Mouse (Mus musculus): ENCODE measurements around the gene Bglap2.
"Not testable (repeated sequence)": the region's sequence is repeated elsewhere in the genome, so short reads cannot be mapped to it uniquely, and the experiment has no call there.

The Bglap2 gene

DNA sequence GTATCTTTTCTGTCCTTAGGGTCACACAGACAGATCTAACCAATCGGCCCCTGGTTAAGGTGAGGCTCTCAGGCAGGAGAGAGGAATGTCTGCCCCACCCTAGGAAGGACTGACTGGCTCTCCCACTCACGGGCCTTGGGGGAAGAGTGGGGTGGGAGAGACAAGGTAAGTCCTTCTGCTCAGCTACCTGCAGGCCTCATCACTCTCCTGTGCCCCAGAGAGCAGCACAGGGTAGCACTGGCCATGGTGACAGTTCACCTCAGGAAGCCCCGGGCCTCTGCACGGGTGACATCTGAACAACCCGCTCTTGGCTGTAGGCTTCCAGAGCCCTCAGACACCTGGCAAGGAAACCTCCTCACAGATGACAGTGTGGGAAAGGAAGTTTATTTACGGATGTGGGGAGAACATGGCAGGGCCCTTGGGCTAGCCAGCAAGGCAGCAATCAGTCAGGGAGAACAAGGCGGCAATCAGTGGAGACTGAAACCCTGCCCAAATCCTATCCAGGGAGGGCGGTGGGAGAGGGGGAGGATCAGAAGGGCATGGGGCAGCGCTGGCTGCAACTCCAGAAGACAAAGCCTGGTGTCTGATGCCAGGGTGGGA lies 15.4 kb upstream of the Bglap2 start:
- peak in 1 of 2 experiments; percentile 51 for DNase-seq (ENCODE audit: low spot score in 2 of 2)

DNA sequence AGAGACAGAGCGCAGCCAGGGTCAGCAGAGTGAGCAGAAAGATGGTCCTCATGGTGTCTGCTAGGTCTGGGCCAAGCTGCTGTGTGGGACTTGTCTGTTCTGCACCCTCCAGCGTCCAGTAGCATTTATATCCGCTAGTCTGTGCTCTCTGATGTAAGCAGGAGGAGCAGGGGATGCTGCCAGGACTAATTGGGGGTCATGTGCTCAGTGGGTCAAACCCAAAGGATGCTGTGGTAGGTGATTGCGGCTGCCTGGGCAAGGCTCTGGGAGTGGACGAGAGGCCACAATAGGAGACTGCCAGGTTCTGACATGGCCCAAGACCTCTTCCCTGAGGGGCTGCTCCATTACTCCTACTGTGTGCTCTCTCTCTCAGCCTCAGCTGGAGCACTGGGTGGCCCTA lies 5.9 kb upstream of the Bglap2 start, which contains the start of gene Bglap:
Gene Bglap (minus strand): TSS at position 101 of the 400 bp plus-strand sequence.
- DNase-seq (ENCODE audit: low spot score in 2 of 2): no peak

DNA sequence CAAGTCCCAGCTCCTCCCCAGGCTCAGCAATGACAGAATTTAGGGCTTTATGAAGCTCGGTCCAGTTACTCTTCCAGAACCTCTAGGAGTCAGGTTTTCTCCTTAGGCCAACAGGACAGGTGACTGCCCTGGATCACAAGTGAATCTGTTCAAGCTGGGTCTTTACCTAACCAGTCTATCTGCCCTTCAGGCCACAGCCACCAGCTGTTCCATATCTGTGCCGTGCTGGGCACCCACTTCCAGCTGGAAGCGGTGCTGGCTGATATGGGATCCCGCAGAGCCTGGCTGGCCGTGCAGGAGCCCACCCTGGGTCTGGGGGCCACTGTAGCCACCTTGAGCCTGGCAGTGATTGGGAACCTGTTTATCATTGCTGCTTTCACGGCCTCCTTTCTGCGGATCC lies 3.9 kb upstream of the Bglap2 start:
- DNase-seq (ENCODE audit: low spot score in 2 of 2): not testable (repeated sequence)

DNA sequence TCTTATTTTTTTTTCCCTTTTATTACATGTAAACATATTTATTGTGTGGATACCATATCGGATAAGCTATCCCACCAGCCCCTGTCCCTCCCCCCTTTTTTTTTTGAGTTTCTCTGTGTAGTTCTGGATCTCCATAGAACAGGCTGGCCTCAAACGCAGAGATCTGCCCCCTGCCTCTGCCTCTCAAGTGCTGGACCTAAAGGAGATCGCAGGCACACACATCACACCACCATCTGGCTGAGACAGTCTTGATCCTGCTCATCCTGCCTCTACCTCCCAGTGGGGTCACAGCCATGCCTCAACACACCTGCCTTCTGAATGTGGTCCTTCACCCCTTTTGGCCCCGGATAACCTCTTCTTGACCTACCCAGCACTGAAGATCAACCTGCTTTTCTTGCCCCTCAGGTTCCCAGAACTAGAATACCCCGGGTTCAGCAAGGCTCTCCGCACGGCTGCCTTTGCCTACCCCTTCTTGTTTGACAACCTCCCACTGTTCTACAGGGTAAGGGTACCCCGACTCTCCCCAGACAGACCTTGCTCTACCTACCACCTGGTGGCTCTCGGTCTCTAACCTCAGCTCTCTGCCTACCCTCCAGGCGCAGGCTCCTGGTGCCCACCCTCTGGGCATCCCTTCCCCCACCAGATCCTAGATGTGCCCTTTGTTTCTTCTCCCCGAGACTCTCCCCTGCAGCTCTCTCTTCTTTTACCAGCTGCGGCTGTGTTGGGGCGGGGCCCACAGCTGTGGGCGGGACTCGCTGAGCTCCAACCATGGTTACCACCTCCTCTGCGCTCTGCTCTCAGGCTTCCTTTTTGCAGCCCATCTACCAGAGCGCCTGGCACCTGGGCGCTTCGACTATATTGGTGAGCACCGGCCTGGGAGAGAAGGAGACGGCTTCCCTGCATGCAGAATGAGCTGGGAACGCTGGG lies 3.2 kb upstream of the Bglap2 start:
- not testable (repeated sequence) for DNase-seq (ENCODE audit: low spot score in 2 of 2)

DNA sequence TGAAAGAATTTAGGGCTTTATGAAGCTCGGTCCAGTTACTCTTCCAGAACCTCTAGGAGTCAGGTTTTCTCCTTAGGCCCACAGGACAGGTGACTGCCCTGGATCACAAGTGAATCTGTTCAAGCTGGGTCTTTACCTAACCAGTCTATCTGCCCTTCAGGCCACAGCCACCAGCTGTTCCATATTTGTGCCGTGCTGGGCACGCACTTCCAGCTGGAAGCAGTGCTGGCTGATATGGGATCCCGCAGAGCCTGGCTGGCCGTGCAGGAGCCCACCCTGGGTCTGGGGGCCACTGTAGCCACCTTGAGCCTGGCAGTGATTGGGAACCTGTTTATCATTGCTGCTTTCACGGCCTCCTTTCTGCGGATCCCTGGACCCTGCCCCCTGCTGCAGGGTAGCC lies 1.9 kb downstream of the Bglap2 start:
- not testable (repeated sequence) for DNase-seq (ENCODE audit: low spot score in 2 of 2)

DNA sequence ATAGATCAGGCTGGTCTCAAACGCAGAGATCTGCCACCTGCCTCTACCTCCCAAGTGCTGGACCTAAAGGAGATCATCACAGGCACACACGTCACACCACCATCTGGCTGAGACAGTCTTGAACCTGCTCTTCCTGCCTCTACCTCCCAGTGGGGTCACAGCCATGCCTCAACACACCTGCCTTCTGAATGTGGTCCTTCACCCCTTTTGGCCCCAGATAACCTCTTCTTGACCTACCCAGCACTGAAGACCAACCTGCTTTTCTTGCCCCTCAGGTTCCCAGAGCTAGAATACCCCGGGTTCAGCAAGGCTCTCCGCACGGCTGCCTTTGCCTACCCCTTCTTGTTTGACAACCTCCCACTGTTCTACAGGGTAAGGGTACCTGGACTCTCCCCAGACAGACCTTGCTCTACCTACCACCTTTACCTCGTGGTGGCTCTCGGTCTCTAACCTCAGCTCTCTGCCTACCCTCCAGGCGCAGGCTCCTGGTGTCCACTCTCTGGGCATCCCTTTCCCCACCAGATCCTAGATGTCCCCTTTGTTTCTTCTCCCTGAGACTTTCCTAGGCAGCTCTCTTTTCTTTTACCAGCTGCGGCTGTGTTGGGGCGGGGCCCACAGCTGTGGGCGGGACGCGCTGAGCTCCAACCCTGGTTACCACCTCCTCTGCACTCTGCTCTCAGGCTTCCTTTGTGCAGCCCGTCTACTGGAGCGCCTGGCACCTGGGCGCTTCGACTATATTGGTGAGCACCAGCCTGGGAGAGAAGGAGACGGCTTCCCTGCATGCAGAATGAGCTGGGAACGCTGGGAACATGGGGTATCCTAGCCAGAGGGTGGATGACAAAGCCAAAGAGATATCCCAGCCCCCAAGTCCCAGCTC lies 2.5 kb downstream of the Bglap2 start:
- peak in 1 of 2 experiments; percentile 54 for DNase-seq (ENCODE audit: low spot score in 2 of 2)

DNA sequence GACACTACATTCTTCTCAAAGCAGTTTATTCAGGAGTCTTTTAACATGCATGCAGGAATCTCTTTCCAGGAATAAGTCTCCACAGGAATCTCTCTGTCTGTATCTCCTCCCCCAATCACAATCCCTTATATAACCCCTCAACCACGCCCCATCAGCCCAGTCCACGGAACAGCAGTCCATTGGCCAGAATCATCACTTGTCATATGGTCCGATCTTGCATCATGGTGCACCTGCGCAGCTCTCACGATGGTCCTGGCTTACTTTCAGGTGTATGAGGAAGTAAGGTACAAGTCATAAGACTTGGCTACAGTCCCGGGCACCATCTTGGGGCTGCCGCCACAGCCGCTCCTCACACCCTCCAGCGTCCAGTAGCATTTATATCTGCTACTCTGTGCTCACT lies 5.9 kb downstream of the Bglap2 start, which contains the start of gene Bglap3:
Gene Bglap3 (minus strand): TSS at position 101 of the 400 bp plus-strand sequence.
- peak in 1 of 2 experiments; percentile 22 for DNase-seq (ENCODE audit: low spot score in 2 of 2)

DNA sequence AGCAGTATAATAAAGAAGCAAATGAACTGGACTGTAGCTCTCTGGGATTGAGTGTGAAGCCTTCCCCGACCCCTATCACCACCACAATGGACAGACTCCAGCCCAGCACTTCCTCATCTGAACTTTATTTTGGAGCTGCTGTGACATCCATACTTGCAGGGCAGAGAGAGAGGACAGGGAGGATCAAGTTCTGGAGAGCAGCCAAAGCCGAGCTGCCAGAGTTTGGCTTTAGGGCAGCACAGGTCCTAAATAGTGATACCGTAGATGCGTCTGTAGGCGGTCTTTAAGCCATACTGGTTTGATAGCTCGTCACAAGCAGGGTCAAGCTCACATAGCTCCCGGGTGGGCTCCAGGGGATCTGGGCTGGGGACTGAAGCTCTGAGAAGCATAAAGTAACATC lies 10.0 kb downstream of the Bglap2 start:
- DNase-seq (ENCODE audit: low spot score in 2 of 2): not testable (repeated sequence)

DNA sequence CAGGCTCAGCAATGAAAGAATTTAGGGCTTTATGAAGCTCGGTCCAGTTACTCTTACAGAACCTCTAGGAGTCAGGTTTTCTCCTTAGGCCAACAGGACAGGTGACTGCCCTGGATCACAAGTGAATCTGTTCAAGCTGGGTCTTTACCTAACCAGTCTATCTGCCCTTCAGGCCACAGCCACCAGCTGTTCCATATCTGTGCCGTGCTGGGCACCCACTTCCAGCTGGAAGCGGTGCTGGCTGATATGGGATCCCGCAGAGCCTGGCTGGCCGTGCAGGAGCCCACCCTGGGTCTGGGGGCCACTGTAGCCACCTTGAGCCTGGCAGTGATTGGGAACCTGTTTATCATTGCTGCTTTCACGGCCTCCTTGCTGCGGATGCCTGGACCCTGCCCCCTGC lies 11.0 kb downstream of the Bglap2 start:
- DNase-seq (ENCODE audit: low spot score in 2 of 2): not testable (repeated sequence)

DNA sequence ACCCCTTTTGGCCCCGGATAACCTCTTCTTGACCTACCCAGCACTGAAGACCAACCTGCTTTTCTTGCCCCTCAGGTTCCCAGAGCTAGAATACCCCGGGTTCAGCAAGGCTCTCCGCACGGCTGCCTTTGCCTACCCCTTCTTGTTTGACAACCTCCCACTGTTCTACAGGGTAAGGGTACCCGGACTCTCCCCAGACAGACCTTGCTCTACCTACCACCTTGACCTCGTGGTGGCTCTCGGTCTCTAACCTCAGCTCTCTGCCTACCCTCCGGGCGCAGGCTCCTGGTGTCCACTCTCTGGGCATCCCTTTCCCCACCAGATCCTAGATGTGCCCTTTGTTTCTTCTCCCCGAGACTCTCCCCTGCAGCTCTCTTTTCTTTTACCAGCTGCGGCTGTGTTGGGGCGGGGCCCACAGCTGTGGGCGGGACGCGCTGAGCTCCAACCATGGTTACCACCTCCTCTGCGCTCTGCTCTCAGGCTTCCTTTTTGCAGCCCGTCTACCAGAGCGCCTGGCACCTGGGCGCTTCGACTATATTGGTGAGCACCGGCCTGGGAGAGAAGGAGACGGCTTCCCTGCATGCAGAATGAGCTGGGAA lies 11.6 kb downstream of the Bglap2 start:
- DNase-seq (ENCODE audit: low spot score in 2 of 2): peak in 1 of 2 experiments; percentile 42

DNA sequence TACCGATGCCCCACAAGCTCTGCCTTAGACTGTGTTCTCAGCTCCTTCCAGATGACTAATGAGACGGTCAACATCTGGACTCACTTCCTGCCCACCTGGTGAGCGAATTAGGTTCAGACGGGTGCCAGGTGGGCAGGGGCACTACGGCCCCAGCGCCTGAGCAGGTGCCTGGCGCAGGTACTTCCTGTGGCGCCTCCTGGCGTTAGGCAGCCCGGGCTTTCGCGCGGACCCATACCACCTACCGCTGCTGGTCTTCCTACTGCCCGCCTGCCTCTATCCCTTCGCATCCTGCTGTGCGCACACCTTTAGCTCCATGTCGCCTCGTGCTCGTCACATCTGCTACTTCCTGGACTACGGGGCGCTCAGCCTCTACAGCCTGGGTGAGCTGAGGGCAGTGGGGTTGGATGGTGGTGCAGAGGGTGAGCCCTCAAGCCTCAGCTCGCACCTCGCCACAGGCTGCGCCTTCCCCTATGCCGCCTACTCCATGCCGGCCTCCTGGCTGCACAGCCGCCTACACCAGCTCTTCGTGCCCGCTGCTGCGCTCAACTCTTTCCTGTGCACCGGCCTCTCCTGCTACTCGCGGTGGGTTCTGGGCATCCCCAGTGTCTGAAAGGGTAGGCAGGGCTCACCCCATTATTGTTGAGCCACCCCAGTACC lies 12.7 kb downstream of the Bglap2 start:
- DNase-seq (ENCODE audit: low spot score in 2 of 2): no peak

DNA sequence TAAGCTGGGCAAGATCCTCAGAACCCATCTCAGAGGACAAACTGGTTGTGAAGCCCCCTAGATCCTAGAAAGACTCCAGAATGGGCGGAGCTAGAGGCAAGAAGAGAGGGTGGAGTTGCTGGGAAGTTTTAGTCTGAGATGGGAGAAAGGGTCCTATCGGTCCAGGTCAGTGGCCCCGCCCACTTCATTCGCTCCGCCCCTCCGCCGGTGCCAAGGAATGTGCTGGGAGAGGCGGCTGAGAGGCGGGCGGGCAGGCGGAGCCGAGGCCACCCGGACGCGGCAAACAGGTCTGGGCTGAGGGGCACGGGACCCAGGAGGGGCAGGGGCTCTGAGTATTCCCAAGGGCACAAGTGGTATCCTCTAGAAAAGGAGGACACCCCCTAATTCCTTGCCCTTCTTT lies 14.2 kb downstream of the Bglap2 start, which contains the start of gene Paqr6:
Gene Paqr6 (plus strand): TSS at position 248 of the 400 bp plus-strand sequence.
- DNase-seq (ENCODE audit: low spot score in 2 of 2): peak; percentile 79 to 90

DNA sequence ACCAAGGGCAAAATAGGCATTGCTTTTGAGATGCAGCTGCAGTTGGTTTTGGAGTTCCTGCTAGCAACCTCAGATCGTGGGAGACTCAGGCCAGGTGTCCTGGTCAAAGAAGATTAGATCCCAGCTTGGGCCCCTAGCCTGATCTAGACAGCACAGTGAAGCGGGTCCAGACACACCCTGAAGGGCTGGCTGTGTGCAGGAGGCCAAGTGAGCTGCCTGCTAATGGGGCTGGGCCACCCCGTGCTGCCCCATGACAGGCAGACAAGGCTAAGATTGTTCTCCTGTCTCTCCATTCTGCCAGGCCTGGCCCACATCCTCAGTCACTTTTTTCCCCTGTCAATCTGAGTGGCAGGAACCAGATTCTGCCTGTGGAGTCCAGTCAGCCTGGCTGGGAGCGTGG lies 14.8 kb downstream of the Bglap2 start:
- no peak for DNase-seq (ENCODE audit: low spot score in 2 of 2)

DNA sequence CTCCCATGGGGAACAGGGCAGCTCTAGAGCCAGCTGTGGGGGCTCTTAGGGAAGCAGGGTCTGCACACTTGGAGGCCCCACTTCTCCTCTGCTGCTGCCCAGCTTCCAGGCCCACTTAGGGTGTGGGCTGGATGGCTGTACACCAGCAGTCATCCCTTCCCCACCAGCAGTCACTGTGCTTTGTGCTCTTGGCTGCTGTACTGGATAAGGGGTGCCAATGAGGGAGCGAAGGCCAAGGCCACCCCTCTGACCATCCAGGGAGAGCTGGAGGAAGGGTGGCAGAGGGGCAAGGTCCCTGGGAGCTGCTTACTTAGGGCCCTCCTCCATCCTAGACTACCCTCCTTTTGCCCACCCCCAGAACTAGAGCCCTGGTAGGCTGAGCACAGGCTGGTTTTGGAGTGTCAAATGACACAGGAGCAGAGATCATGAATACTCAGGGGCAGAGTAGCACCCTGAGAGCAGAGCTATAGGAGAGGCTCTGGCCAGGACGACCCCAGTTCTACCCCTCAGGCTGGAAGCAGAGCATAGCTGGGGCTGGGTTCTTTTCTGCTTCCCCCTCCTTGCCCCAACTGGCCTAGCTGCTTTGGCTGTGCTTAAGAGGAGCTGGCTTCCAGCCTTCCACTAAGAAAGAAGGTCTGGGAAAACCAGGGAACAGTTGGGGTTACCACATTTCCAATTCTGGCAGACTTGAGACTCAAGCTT lies 16.7 kb downstream of the Bglap2 start:
- DNase-seq (ENCODE audit: low spot score in 2 of 2): no peak

DNA sequence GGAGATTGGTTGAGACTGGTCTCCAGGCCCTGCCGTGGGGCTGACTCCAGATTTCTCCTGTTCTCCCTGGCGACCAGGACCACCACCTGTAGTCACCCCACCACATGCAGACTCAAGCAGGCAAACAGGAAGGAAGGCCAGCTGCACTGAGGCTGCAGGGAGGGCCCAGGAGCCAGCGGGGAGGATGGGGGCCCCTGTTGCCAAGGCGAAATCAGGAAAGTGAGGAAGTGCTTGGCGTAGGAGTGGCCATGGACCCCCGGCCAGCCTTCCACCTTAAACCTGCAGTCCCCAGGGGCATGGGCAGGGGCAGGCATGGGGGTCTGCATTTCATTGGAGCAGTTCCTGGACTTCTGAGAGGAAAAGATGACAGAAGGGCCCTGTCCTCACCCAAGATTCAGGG lies 17.4 kb downstream of the Bglap2 start:
- DNase-seq (ENCODE audit: low spot score in 2 of 2): no peak

DNA sequence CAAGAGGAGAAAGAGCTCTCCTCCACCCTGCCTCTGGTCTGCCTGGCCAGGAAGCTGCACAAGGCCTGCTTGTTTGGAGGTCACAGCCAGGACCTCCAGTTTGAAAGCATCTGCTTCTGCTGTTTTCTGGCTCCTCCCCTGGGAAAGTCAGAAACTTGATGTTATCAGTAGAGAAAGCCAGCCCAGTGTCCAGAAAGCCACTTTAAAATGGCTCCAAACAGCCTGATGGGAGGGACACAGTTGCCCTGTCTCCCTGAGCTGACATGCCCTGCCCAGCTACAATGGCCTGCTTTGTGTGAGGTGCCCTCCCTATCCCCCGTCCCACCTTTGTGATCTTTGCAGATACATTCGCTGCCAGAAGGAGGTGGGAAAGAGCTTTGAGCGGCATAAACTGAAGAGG lies 18.5 kb downstream of the Bglap2 start:
- no peak for DNase-seq (ENCODE audit: low spot score in 2 of 2)

DNA sequence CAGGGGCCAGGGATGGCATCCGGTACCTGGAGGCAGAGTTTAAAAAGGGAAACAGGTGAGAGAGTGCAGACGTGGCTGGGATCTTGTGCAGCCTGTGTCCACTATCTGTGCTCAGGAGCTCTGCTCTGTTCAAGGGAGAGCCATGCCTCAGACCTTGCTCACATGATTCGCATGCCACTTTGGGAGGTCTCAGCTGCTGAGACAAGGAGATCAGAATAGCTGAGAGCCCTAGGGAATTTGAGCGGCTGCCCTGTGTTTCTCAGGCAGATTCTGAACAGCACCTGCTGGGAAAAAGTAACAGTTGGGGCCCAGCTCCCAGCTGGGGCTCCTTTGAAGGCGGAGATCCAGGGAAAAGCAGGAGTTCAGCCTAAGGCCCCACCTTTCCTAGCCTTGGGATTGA lies 18.9 kb downstream of the Bglap2 start:
- no peak for DNase-seq (ENCODE audit: low spot score in 2 of 2)

DNA sequence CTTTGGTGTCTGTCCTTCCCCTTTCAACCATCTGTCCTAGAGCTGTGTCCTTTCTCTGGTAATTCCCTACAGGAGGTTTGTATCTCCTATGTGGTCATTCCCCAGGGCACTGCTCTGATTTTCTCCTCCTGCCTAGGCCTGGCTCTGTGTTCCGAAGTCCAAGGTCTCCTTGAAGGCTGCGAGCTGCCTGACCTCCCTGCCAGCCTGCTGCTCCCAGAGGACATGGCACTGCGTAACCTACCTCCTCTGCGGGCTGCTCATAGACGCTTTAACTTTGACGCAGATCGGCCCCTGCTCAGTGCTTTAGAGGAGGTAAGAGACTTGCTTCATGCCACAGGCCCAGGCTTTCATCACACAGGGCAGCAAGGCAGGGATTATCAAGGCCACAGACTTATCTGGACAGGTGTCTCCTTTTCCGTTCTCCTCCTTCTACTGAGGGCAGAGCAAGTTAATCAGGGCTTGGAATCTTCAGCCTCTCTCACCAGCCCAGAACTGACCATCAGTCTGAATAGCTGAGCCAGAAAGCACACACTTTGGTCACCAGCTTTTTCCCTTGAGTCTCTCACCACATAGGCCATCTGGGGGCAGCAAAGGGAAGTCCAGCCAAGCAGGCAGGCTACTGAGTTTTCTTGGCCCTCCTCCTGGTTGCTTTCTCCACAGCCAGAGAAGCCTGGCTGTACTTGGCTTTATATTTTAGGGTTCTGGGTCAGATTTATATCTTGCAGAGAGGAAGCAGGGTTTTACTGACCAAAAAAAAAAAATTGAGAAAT lies 23.9 kb downstream of the Bglap2 start:
- DNase-seq (ENCODE audit: low spot score in 2 of 2): no peak

DNA sequence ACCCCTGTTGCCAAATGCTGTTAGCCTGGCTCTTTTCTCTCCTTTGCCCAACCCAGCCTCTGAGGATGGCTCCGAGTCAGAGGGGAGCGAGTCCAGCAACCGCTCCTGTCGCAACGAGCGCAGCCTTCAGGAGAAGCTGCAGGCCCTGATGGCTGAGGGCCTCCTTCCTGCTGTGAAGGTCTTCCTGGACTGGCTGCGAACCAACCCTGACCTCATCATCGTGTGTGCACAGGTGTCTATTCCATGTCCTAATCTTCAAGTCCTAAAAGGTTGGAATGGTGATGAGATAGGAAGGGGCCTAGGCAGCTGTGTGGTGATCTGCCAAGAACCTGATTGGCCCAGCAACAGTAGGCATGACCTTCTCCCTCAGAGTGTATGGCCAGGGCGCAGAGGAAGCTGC lies 25.6 kb downstream of the Bglap2 start:
- no peak for DNase-seq (ENCODE audit: low spot score in 2 of 2)
